Mouse (Mus musculus): Measurements from ENCODE around the gene Plppr5. TPM values are rescaled to one million over a fixed set of nuclear protein-coding genes. Genes with fewer than 3 reads are reported as not detected.

The Plppr5 gene
- total RNA-seq, 2 experiments from 2014 or later: 36.8 to 39.4 TPM

GRCm38 (mm10) chr3:117686036-117686435, 111.4 kb downstream of the Plppr5 start:
- intact Hi-C loops (cut with DNase I): loop anchor here (10.0 kb wide), 1 partner anchor 561 kb away; no protein-coding TSS in a partner anchor
- peak in 1 of 2 experiments; percentile 76 for DNase-seq (ENCODE audit: low spot score in 2 of 2)

- DNase-seq (ENCODE audit: low spot score in 2 of 2): peak in 1 of 2 experiments; percentile 84
- intact Hi-C loops (cut with DNase I): loop anchor here (10.0 kb wide), 1 partner anchor 562 kb away; no protein-coding TSS in a partner anchor
Measured at GRCm38 (mm10) chr3:117686648-117687047, 112.0 kb downstream of the Plppr5 start.

DNA sequence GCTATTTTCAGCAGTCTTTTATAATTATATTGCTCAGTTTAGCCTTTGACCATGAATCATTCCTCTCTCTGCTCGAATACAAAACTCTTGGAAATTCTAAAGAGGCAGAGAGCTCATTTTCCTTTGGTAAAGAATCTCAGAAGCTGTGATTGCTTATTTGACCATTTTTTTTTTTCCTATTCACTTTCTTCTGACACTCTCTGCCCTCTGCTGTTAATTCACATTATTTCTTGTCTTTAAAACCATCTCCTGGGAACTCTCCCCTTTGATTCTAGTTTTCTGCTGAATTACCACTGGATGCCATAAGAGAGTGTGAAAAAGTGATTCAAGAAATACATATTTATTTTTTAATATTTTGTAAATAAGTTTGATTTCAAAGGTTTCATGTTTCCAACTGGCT, 120.1 kb downstream of the Plppr5 start:
- intact Hi-C loops (cut with DNase I): no loop called here
- DNase-seq (ENCODE audit: low spot score in 2 of 2): no peak

DNA sequence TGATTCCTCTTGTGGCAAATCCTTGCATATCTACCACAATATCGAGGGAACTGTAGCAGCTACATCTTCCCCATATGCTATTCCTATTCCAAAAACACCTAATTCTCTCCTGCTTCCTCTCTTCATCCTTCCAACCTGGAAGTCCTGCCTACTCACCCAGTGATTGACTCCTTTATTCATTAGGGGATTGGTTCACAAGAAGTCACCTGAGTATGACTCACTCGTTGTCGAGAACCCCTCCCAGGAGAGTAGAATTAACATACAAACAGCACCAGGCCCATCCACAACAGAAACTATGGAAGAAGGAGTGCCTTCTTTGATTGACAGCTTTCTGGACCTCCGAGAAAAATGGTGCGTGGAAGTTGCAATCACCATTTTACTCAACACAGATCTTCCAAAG, 121.7 kb downstream of the Plppr5 start:
- intact Hi-C loops (cut with DNase I): no loop called here
- no peak for DNase-seq (ENCODE audit: low spot score in 2 of 2)

DNA sequence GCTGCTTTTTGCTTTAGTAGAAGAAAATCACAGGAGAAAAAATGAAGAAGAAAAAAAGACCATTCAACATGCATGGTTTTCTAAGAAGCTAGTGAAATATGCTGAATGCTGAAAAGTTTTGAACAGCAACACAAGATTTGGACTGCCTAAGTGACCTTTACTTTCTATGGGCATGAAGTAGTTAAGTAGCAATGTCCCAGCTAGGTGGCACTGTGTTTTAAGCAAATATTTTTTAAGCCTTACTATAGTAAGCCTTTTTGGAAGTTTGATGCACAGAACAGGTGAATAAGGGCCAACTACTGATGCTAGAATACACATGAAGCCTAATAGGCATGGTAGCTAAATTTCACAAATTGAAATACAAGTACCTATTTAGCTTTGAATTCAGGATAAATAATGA, 134.2 kb downstream of the Plppr5 start:
- intact Hi-C loops (cut with DNase I): loop anchor here (2.0 kb wide), 1 partner anchor 80 kb away; no protein-coding TSS in a partner anchor
- DNase-seq (ENCODE audit: low spot score in 2 of 2): no peak

- intact Hi-C loops (cut with DNase I): no loop called here
- peak; percentile 54 to 92 for DNase-seq (ENCODE audit: low spot score in 2 of 2)
Measured at GRCm38 (mm10) chr3:117716534-117717280, 142.1 kb downstream of the Plppr5 start.

DNA sequence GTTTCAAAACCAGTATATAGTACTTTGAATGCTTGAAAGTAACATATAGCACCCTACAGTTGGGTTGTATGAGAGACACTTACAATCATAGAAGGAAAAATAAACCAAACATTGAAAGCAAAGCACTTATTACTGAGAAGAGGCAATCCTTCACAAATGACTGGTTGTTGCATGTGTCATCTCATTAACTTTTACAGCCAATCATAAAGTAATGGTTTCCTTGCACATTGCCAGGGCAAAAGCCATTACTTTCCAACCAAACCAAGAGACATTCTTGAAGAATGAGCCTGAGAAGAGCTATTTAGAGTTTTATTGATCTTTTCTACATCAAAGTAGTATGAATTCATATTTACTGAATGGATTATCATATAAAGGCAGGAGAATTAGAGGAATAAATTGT, 148.8 kb downstream of the Plppr5 start:
- DNase-seq (ENCODE audit: low spot score in 2 of 2): no peak
- intact Hi-C loops (cut with DNase I): no loop called here

- no peak for DNase-seq (ENCODE audit: low spot score in 2 of 2)
- intact Hi-C loops (cut with DNase I): no loop called here
Measured at GRCm38 (mm10) chr3:117724521-117724920, 149.9 kb downstream of the Plppr5 start.

- DNase-seq (ENCODE audit: low spot score in 2 of 2): no peak
- intact Hi-C loops (cut with DNase I): no loop called here
Measured at GRCm38 (mm10) chr3:117725501-117725900, 150.9 kb downstream of the Plppr5 start.

DNA sequence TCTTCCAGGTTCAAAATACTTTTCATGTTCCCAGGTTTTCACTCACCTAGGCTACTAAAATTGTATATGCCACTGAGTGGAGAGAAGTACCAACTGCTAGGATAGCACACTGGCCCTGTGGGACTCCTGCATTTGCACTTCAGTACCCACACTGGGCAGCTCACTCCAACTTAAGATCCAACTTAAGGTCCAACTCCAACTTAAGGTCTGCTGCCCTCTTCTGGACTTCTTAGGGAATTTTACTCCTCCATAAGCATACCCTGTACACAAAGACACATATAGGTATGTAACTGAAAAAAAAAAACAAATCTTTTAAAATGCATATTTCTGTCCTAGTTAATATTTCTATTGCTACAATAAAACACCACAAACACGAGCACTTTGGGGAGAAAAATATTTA, 153.5 kb downstream of the Plppr5 start:
- no peak for DNase-seq (ENCODE audit: low spot score in 2 of 2)
- intact Hi-C loops (cut with DNase I): no loop called here

GRCm38 (mm10) chr3:117729121-117730072, 154.8 kb downstream of the Plppr5 start:
- DNase-seq (ENCODE audit: low spot score in 2 of 2): no peak
- intact Hi-C loops (cut with DNase I): no loop called here

DNA sequence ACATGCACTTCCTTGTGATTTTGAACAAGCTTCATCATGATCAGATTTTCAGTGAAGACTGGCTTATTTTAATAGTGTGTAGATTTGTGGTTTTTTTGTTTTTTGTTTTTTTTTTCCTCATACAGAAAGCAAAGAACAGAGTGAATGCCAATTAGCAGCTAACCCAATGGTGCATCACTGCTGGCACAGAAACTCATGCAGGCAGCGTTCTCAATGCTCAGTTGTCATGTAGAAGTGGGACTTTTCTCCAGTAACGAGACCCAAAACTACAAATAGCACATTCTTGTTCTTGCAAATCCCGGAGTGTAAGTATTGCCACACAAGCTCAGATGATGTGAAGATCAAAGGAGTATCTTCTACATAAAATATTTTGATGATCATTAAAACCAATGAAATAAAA, 156.9 kb downstream of the Plppr5 start:
- no peak for DNase-seq (ENCODE audit: low spot score in 2 of 2)
- intact Hi-C loops (cut with DNase I): no loop called here

- intact Hi-C loops (cut with DNase I): no loop called here
- DNase-seq (ENCODE audit: low spot score in 2 of 2): no peak
Measured at GRCm38 (mm10) chr3:117732661-117733060, 158.0 kb downstream of the Plppr5 start.

Other genes with a start within 250 kb of the Plppr5 start
- 100 to 1,000 TPM; 228 to 231 TPM for gene Plppr4, start 214.0 kb upstream of the Plppr5 start, total RNA-seq (2021)

All from left cerebral cortex, postnatal 25 days (tissue).